Mouse (Mus musculus) adrenal gland, adult 2 months (tissue): Measurements from ENCODE around the gene Ttc7b. TPM values are rescaled to one million over a fixed set of nuclear protein-coding genes. Genes with fewer than 3 reads are reported as not detected.

ENCODE experiments used
- DNase-seq: peaks from one replicate; pipeline ENCODE4 v3.0.0; 2021
- polyA plus RNA-seq: library from polyadenylated mRNA; depleted of rRNA; stranded (reverse); fragments of >200 nt; gene quantifications from 2 replicates; pipeline ENCODE4 v1.2.3, GENCODE M21; 2012
- total RNA-seq, 2 experiments: library from RNA; stranded (reverse); gene quantifications; 2 replicates each; pipeline ENCODE4 v1.2.3; 2021

Gene Ttc7b
- total and polyA plus RNA-seq, 3 experiments, result 70.9 to 121 (median 76.7) TPM

DNA sequence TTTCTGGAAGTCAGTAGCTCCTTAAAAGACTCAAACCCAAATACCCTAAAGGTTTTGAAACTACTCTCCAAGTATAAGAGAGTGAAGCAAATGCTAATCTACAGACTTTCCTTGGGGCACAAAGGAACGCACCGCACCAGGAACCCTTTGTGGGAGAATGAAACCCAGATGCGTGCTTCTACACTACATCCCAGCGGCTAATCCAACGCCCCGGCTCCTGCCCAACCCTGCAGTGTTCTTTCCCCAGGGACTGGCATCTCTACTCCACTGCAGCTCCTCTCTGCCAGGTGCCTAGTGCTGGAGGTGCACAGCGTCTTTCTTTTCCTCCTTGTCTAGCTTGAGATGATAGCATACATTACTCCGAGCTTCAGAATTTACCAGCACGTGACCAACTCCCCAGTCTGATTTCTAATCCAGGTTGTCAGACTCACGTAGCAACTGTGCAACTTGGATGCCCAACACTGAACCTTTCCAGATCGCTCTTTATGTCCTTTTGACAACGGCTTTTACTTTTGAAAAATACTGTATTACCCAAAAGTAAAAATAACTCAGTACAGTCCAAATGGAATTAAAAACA is 72.8 kb downstream of the Ttc7b start:
- DNase-seq, result no peak

DNA sequence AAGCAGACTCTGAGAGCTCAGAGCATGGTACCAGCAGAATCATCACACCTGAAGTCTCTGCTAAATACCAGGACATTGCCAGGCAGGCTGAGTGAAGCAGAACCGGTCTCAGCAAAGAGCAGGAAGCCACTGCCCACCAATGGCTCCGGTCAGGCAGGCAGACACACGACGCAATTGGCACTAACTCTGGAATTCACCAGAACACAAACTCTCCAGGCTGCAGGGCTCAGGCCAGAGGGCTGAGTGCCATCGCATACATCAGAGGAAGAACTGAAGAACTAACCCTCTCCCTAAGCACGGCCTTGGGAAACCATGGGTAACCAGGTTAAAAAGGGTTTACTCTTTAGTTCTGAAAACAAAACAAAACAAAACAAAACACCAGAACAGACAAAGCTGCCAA is 73.5 kb downstream of the Ttc7b start:
- DNase-seq, result no peak

- DNase-seq, result no peak
Observed at GRCm38 (mm10) chr12:100445686-100446085, 74.9 kb downstream of the Ttc7b start.

- DNase-seq, result no peak
Observed at GRCm38 (mm10) chr12:100445271-100445670, 75.4 kb downstream of the Ttc7b start.

DNA sequence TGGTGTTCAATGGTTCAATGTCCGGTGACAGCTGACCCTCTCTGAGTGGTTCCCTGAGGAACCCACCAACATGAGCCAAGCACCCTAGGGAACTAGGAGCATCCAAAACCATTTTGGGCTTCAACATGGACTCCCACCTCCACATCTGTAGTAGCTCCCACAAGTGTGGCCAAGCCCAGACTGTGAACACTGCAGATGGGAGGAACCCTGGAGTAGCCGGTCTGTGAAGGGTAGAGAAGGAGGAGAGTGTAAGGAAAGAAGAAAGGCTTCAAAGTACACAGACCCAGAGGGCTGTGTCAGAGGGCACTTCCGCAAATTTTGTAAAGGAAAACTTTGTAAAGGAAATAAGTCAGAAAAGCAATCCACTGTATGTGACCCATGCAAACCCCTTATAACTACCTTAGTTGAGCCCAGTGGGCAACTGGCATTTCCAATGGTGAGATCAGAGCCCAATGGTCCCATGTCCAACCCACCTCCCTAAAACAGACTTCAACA is 75.9 kb downstream of the Ttc7b start:
- DNase-seq, result no peak

DNA sequence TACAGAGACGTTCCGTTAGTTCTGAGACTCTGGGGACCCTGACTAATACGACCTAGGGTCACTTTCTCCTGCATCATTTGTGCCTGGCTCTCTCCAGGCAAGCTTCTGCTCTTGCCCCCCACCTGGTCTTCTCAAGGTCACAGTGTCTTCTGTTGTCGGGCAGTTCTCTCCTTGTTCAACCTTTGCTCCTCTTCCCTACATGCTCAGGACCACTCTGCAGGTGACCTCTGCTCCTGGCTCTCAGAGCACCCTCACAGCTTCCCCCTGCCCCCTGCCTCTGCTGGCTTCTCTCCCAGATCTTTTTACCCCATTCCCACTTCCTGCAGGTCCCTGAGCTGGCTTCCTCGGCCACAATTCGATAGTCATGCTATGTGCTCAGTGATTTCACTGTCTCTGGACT is 77.2 kb downstream of the Ttc7b start:
- DNase-seq, result no peak

- DNase-seq, result no peak
Observed at GRCm38 (mm10) chr12:100441609-100442008, 79.0 kb downstream of the Ttc7b start.

DNA sequence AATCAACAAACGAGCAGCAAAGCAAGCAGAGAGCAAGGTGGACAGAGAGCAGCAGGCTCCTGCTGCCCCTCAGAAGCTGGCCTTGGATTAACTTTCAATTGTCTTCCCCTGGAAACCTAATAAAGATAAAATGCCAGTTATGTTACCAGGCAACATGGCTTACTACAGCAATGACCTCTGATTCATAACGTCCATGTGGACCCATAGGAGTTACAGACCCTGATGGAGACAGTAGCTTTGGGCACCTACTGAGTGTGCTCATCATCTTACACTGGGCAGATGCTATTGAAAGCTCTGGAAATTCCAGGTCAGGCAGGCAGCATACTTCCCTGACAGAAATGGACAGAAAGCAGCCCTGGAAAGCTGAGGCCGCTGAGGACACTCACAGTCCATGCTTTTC is 80.7 kb downstream of the Ttc7b start:
- no peak for DNase-seq

- DNase-seq, result no peak
Observed at GRCm38 (mm10) chr12:100439145-100439755, 81.4 kb downstream of the Ttc7b start.

- no peak for DNase-seq
Observed at GRCm38 (mm10) chr12:100438509-100438908, 82.1 kb downstream of the Ttc7b start.

DNA sequence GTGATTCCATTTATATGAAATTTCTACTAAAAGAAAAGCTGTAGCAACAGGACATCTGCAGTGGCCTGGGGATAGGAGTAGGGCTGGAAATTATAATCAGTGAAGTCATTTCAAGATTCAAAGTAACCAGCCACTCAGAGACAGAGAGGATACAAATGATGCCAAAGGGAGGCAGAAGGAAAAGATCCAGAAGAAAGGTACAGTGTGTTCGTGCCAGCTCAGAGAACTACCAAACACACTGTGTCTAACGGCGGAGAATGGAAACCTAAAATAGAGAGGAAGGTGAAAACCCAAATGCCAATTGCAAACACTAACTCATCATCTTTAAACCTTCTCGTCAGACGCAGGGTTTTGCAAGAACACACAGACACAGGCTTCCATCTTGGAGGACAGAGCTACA is 82.8 kb downstream of the Ttc7b start:
- no peak for DNase-seq

- no peak for DNase-seq
Observed at GRCm38 (mm10) chr12:100435763-100436162, 84.9 kb downstream of the Ttc7b start.

GRCm38 (mm10) chr12:100431830-100432229 is 88.8 kb downstream of the Ttc7b start:
- no peak for DNase-seq

- no peak for DNase-seq
Observed at GRCm38 (mm10) chr12:100429414-100430114, 91.1 kb downstream of the Ttc7b start.

DNA sequence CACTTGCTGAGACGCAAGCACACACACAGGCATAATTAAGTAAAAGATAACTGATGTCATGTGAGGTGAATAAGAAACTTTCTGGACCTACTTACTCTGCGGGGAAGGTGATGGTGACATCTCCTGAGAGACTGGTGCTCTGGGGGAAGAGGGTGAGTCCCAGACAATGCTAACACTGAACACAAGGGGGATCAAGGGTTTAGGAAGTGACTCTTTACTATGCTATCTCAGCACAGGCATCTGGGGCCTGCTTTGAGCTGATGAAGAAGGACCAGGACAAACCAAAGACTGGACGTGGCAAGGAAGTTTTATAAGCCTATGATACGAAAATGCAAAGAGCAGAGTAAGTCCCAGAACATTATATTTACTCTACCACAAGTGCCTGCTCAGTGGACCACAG is 92.4 kb downstream of the Ttc7b start:
- no peak for DNase-seq

- DNase-seq, result peak; percentile 53
Observed at GRCm38 (mm10) chr12:100426212-100426611, 94.4 kb downstream of the Ttc7b start.

DNA sequence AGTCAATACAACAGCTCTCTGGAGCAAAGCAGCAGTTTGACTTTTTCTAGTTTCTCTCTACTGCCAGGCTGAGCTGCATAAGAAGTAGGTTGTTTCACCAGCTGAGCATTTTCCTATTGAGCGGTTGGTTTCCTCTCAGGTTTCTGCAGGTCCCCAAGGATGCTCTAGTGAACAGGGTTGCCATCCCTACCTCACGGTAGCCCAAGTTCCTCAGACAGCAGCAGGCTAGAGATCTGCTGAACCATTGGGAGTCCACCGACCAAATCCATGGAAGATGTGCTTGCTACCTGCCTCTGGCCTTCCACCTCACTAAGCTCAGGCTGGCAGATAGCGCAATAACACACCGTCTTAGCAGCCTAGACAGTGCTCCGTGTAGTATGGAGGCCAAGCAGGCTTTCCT is 95.6 kb downstream of the Ttc7b start:
- DNase-seq, result no peak

GRCm38 (mm10) chr12:100422286-100422820 is 98.3 kb downstream of the Ttc7b start:
- peak; percentile 27 for DNase-seq

- no peak for DNase-seq
Observed at GRCm38 (mm10) chr12:100421538-100421937, 99.1 kb downstream of the Ttc7b start.

GRCm38 (mm10) chr12:100420903-100421302 is 99.7 kb downstream of the Ttc7b start:
- DNase-seq, result no peak

- peak; percentile 38 for DNase-seq
Observed at GRCm38 (mm10) chr12:100419946-100420874, 100.4 kb downstream of the Ttc7b start.

DNA sequence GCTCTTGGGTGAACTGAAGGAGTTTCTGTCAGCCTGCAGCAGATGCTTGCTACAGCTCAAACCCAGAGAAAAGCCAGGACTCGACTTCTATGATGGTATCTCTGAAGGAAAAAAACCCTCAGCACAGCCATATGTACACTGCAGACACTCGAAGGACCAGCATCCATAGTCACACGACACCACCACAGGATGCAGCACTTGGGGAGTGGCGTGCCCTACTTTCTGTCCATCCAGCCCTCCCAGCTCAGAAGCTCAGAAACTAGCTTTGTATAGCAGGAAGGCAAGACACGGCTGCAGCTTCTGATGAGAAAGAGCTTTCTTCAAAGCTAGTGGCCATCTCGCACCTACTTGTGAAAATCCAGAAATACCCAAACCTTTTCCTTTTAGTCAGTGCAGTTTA is 104.8 kb downstream of the Ttc7b start:
- no peak for DNase-seq
